Mouse (Mus musculus) midbrain, embryonic 15.5 days (tissue): ENCODE data around the gene Gm10837. TPM values are rescaled to one million over a fixed set of nuclear protein-coding genes. Genes with fewer than 3 reads are reported as not detected.
"Not testable (repeated sequence)": the region's sequence is repeated elsewhere in the genome, so short reads cannot be mapped to it uniquely, and the experiment has no call there.

ENCODE experiments used
- ATAC-seq: fragments of 200-750 bp; cut with Nextera tagmentation; replicated peaks from 2 replicates; pipeline ENCODE4 v1.8.0; 2017; ENCODE audit warnings: moderate TSS enrichment
- H3K27ac ChIP-seq: fragments of 300-500 bp; sonication (generic); 2 replicates; pipeline ENCODE4 v1.5.1; 2015; ENCODE audit warnings: mild to moderate bottlenecking, inconsistent platforms
- H3K27me3 ChIP-seq: fragments of 300-500 bp; sonication (generic); replicated peaks from 2 replicates; pipeline ENCODE4 v1.6.1; 2015; ENCODE audit warnings: inconsistent platforms
- H3K36me3 ChIP-seq: fragments of 300-500 bp; sonication (generic); replicated peaks from 2 replicates; pipeline ENCODE4 v1.6.1; 2015; ENCODE audit warnings: inconsistent platforms
- H3K4me1 ChIP-seq: fragments of 300-500 bp; sonication (generic); 2 replicates; pipeline ENCODE4 v1.6.1; 2015; ENCODE audit warnings: inconsistent platforms
- H3K4me2 ChIP-seq: fragments of 300-500 bp; sonication (generic); 2 replicates; pipeline ENCODE4 v1.6.1; 2015; ENCODE audit warnings: inconsistent platforms, mild to moderate bottlenecking, moderate library complexity
- H3K4me3 ChIP-seq: fragments of 300-500 bp; sonication (generic); 2 replicates; pipeline ENCODE4 v1.5.1; 2015; ENCODE audit warnings: mild to moderate bottlenecking, inconsistent platforms
- H3K9ac ChIP-seq: fragments of 300-500 bp; sonication (generic); 2 replicates; pipeline ENCODE4 v1.6.1; 2015; ENCODE audit warnings: mild to moderate bottlenecking, inconsistent platforms
- H3K9me3 ChIP-seq: fragments of 300-500 bp; sonication (generic); 2 replicates; pipeline ENCODE4 v1.6.1; 2016; ENCODE audit warnings: inconsistent platforms
- WGBS: fragments of 180-500 bp; shearing (Covaris S2); methylation state at CpG from one replicate; pipeline ENCODE4 v1.1.7; 2015; ENCODE audit warnings: mixed read lengths; 5-methylcytosine and 5-hydroxymethylcytosine counted together
- polyA plus RNA-seq: library from polyadenylated mRNA; unstranded; fragments of >200 nt; fragmentation: Nextera tagmentation; extraction: Ambion mirVana; gene quantifications from 2 replicates; pipeline ENCODE4 v1.2.1, GENCODE M21; 2015

The Gm10837 gene
- polyA plus RNA-seq, 1 experiment from 2014 or later, result 0.77 TPM

- not testable (repeated sequence) for H3K4me3 ChIP-seq, ATAC-seq, H3K27ac ChIP-seq, H3K9ac ChIP-seq, H3K9me3 ChIP-seq, H3K4me1 ChIP-seq, H3K36me3 ChIP-seq
- WGBS, result 71% methylated on average over 12 of the region's 12 CpGs
- H3K27me3 ChIP-seq, result peaks cover 43% of the 10 kb centered on the region
- H3K4me2 ChIP-seq, result peak overlapping the region; percentile 33; the same call in 1 of the 2 replicates
Observed at GRCm38 (mm10) chr14:122459332-122459731, 31.1 kb upstream of the Gm10837 start.

- 83% methylated on average over 1 of the region's 1 CpGs for WGBS
Observed at GRCm38 (mm10) chr14:122459776-122460175, 30.6 kb upstream of the Gm10837 start.

DNA sequence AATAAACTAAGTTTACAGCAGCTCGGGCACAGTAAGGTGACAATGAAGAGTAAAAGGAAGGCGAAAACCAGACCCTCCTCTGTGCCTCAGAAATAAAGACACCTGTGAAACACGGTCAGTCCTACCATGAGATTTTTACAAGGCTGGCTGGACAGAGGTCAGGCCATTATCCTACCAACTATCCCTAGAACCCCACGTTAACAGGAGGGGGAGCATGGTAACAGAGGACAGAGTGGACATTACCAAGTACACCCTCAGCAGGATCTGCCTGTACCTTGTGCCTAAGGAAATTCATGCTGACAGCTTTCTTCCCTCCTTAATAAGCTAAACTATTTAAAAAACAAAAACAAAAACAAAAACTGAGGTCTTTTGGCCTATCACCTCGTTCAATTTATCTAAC is 30.2 kb upstream of the Gm10837 start:
- no peaks in the 10 kb centered on the region for H3K36me3 ChIP-seq
- H3K4me3 ChIP-seq, result peak overlapping the region; percentile 12; the same call in 1 of the 2 replicates
- WGBS, result 46% methylated on average over 5 of the region's 5 CpGs
- H3K9me3 ChIP-seq, result no peaks in the 10 kb centered on the region
- H3K4me1 ChIP-seq, result peaks cover 18% of the 10 kb centered on the region
- H3K27me3 ChIP-seq, result peaks cover 40% of the 10 kb centered on the region
- H3K9ac ChIP-seq, result no peak overlapping the region
- 0 out of 2 replicates have a peak overlapping the region, but pooled peaks have one; percentile 50 for H3K27ac ChIP-seq
- no peak for ATAC-seq
- H3K4me2 ChIP-seq, result peak overlapping the region; percentile 33

More at GRCm38 (mm10) chr14:122459776-122460175, 30.6 kb upstream of the Gm10837 start:
- H3K4me1 ChIP-seq, result peaks cover 14% of the 10 kb centered on the region
- no peak overlapping the region for H3K27ac ChIP-seq
- no peaks in the 10 kb centered on the region for H3K36me3 ChIP-seq
- H3K4me3 ChIP-seq, result peak overlapping the region; percentile 12; the same call in 1 of the 2 replicates
- no peak overlapping the region for H3K9ac ChIP-seq
- no peak for ATAC-seq
- H3K4me2 ChIP-seq, result peak overlapping the region; percentile 33
- H3K9me3 ChIP-seq, result no peaks in the 10 kb centered on the region
- peaks cover 43% of the 10 kb centered on the region for H3K27me3 ChIP-seq

DNA sequence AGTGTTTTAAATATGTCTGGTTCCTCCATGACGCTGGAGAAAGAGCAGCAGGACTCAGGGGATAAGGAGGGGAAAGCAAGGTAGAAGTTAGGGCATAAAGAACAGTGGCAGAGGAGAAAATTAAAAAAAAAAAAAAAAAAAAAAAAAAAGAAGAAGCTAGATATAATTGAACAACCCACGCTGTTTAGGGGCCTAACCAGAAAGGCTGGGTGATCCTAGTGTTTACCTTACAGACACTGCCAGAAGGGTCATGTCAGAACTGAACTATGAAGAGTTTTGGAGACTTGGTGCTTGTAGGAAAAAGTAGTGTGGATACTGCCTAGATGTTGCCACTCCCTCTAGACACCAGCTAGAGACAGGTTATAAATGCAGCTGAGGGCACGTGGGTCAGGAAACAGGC is 28.9 kb upstream of the Gm10837 start:
- Histone ChIP-seq H3K4me3 (peak overlapping the region; percentile 42), H3K27me3 (peaks cover 41% of the 10 kb centered on the region), H3K4me1 (peaks cover 22% of the 10 kb centered on the region), H3K27ac (peak overlapping the region; percentile 85), H3K4me2 (peak overlapping the region; percentile 58), H3K9ac (no peak overlapping the region), H3K36me3 (no peaks in the 10 kb centered on the region), H3K9me3 (no peaks in the 10 kb centered on the region)
- no peak for ATAC-seq
- 26% methylated on average over 3 of the region's 3 CpGs for WGBS

GRCm38 (mm10) chr14:122461966-122462365 is 28.4 kb upstream of the Gm10837 start:
- Histone ChIP-seq H3K27ac (peak overlapping the region; percentile 85), H3K27me3 (peaks cover 42% of the 10 kb centered on the region), H3K9me3 (no peaks in the 10 kb centered on the region), H3K4me3 (peak overlapping the region; percentile 42), H3K9ac (0 out of 2 replicates have a peak overlapping the region, but pooled peaks have one; percentile 15), H3K4me1 (peaks cover 22% of the 10 kb centered on the region), H3K4me2 (peak overlapping the region; percentile 58), H3K36me3 (no peaks in the 10 kb centered on the region)
- 14% methylated on average over 9 of the region's 9 CpGs for WGBS
- no peak for ATAC-seq

GRCm38 (mm10) chr14:122462689-122463079 is 27.7 kb upstream of the Gm10837 start:
- Histone ChIP-seq H3K4me2 (peak overlapping the region; percentile 58), H3K9ac (peak overlapping the region; percentile 38), H3K36me3 (no peaks in the 10 kb centered on the region), H3K4me1 (peaks cover 22% of the 10 kb centered on the region), H3K4me3 (peak overlapping the region; percentile 42), H3K27ac (peak overlapping the region; percentile 85; the same call in 1 of the 2 replicates), H3K9me3 (no peaks in the 10 kb centered on the region), H3K27me3 (peaks cover 48% of the 10 kb centered on the region)
- 11% methylated on average over 17 of the region's 17 CpGs for WGBS
- ATAC-seq, result no peak

DNA sequence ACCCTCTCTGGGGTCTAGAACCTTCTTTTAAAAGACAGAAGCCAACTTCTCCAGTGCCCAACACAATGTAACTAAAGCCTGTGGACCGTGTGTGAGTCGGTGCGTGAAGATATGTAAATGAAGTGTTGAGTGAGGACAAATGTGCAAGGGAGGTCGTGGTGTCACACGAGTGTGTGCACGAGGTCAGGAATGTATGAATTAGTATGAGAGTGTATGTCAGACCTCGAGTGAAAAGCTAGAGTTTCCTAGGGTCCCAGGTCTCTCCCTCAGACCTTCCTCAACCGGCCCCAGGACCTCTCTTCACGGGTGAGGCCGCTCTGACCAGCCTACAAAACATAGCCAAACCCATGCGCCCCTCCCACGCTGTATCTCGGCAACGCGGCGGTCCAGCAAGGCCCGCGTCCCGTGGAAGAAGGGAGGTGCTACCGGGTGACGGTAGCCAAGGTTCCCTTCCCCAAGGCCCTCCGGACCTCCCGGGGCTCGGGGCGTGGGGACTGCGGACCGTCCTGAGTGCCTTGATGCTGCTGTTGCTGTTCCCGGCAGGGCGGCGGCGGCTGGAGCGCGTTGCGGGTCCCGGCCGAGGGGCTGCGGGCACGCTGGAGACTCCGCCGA is 27.2 kb upstream of the Gm10837 start:
- H3K4me2 ChIP-seq, result peak overlapping the region; percentile 58
- H3K36me3 ChIP-seq, result no peaks in the 10 kb centered on the region
- H3K27ac ChIP-seq, result peak overlapping the region; percentile 85
- under 1% methylated on average over 40 of the region's 40 CpGs for WGBS
- no peak for ATAC-seq
- H3K9me3 ChIP-seq, result no peaks in the 10 kb centered on the region
- H3K4me1 ChIP-seq, result peaks cover 22% of the 10 kb centered on the region
- H3K4me3 ChIP-seq, result peak overlapping the region; percentile 42
- H3K9ac ChIP-seq, result peak overlapping the region; percentile 38
- H3K27me3 ChIP-seq, result peaks cover 52% of the 10 kb centered on the region

GRCm38 (mm10) chr14:122463734-122464341 is 26.5 kb upstream of the Gm10837 start:
- Histone ChIP-seq H3K4me3 (peak overlapping the region; percentile 42), H3K4me2 (peak overlapping the region; percentile 58), H3K27me3 (peaks cover 57% of the 10 kb centered on the region), H3K9ac (peak overlapping the region; percentile 38), H3K4me1 (peaks cover 22% of the 10 kb centered on the region), H3K27ac (peak overlapping the region; percentile 85)
- under 1% methylated on average over 58 of the region's 58 CpGs for WGBS
- peak; percentile 18 for ATAC-seq
- not testable (repeated sequence) for H3K36me3 ChIP-seq, H3K9me3 ChIP-seq

GRCm38 (mm10) chr14:122464351-122464762 is 26.0 kb upstream of the Gm10837 start:
- Histone ChIP-seq H3K27me3 (peaks cover 60% of the 10 kb centered on the region), H3K4me3 (peak overlapping the region; percentile 42), H3K4me2 (peak overlapping the region; percentile 58), H3K4me1 (peaks cover 22% of the 10 kb centered on the region), H3K9ac (peak overlapping the region; percentile 38), H3K36me3 (no peaks in the 10 kb centered on the region), H3K9me3 (no peaks in the 10 kb centered on the region), H3K27ac (peak overlapping the region; percentile 85)
- under 1% methylated on average over 56 of the region's 62 CpGs for WGBS
- ATAC-seq, result peak; percentile 9

DNA sequence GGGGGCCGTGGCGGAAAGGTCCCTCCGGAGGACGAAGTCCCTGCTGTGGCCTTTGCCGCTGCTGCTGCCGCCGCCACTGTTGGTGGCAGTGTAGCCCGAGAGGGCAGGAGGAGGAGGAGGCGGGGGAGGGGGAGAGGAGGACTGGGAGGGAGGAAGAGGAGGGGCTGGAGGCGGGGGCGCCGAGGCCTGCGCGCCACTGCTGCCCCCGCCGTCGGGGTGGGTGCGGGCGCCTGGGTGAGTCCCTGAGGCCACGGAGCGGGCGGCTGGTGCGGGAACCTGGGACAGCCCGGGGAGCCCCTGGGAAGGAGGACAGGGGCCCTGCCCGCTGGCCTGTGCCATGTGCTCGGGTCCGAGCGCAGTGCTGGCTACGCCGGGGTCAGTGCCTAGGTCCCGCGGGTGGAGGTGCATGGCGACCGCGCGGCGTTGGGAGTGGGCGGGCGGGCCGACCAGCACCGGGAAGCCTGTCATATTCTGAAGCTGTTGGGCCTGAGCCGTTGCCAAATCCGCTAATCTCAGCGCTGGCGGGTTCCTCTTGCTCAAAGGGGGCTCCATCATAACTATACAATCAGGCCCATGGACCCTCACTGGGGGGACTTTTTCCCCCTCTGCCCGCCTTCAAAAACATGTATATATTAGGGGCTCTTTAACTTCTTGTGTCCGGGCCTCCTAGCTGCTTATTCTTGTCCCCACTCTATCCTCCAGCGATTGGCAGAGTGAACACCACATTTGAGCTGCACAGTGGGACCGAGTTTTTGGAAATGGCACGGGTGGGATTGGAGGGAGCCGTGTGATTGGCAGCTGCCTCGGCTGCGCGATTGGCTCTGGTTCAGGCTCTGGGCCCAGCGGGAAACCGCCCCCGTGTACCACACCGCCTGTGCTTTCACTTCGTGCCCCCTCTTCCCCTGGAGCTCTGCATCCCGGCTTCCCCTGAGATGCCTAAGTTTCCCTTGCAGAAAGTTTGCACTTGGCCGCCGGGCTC is 25.3 kb upstream of the Gm10837 start, which contains the start of gene Zic5:
Gene Zic5, minus strand, starts transcription at position 915 of the 979 bp plus-strand sequence.
- H3K36me3 ChIP-seq, result no peaks in the 10 kb centered on the region
- peak within 1 kb of the TSS; percentile 85 for H3K27ac ChIP-seq
- peaks cover 60% of the 10 kb centered on the region for H3K27me3 ChIP-seq
- H3K9me3 ChIP-seq, result no peaks in the 10 kb centered on the region
- peak within 1 kb of the TSS; percentile 58 for H3K4me2 ChIP-seq
- H3K9ac ChIP-seq, result peak within 1 kb of the TSS; percentile 38
- peak; percentile 83 for ATAC-seq
- peak within 1 kb of the TSS; percentile 42 for H3K4me3 ChIP-seq
- under 1% methylated on average over 52 of the region's 62 CpGs for WGBS
- H3K4me1 ChIP-seq, result peaks cover 22% of the 10 kb centered on the region

GRCm38 (mm10) chr14:122465931-122466490 is 24.4 kb upstream of the Gm10837 start:
- Histone ChIP-seq H3K9ac (no peak overlapping the region), H3K27ac (peak overlapping the region; percentile 85; the same call in 1 of the 2 replicates), H3K27me3 (peaks cover 62% of the 10 kb centered on the region), H3K9me3 (no peaks in the 10 kb centered on the region), H3K4me2 (peak overlapping the region; percentile 58), H3K4me1 (peaks cover 22% of the 10 kb centered on the region), H3K36me3 (no peaks in the 10 kb centered on the region), H3K4me3 (peak overlapping the region; percentile 42)
- 25% methylated on average over 13 of the region's 13 CpGs for WGBS
- no peak for ATAC-seq
